Mouse (Mus musculus): Measurements from ENCODE around the gene Ranbp10. TPM values are rescaled to one million over a fixed set of nuclear protein-coding genes. Genes with fewer than 3 reads are reported as not detected.
"Not testable (repeated sequence)": the region's sequence is repeated elsewhere in the genome, so short reads cannot be mapped to it uniquely, and the experiment has no call there.

The Ranbp10 gene
- total and polyA plus RNA-seq, 2 experiments: 19.7 to 37.1 TPM

- no peak for DNase-seq (ENCODE audit: extremely low read depth, low read depth, low spot score)
- H3K27ac ChIP-seq (replicated peaks; ENCODE audit: insufficient read depth, low read depth, low read length): no peak overlapping the region
- H3K79me2 ChIP-seq (ENCODE audit: control insufficient read depth, insufficient read depth, low read length): no peaks in the 10 kb centered on the region
- H3K4me3 ChIP-seq (ENCODE audit: insufficient read depth, low read depth, low read length): no peak overlapping the region
- H3K36me3 ChIP-seq (ENCODE audit: control insufficient read depth, insufficient read depth, low read length): no peaks in the 10 kb centered on the region
- peaks cover 3% of the 10 kb centered on the region; the same call in 1 of the 2 replicates for H3K4me1 ChIP-seq (ENCODE audit: control insufficient read depth, insufficient read depth, low read length)
- no peak for TF ChIP-seq POLR2A (IDR thresholded peaks at IDR 0.05; ENCODE audit: extremely low read depth, insufficient read depth, low read length)
- TF ChIP-seq CTCF (IDR thresholded peaks at IDR 0.05; ENCODE audit: low read depth, low read length): no peak
- H3K27me3 ChIP-seq (ENCODE audit: control insufficient read depth, insufficient read depth, low read length): no peaks in the 10 kb centered on the region
- 90% methylated on average over 11 of the region's 11 CpGs for WGBS
- no peak overlapping the region for H3K9ac ChIP-seq (ENCODE audit: low read depth, low read length)
These were observed 19.5 kb upstream of the Ranbp10 start for GRCm38 (mm10) chr8:105846678-105847077.

GRCm38 (mm10) chr8:105839209-105839608 lies 12.1 kb upstream of the Ranbp10 start:
- Histone ChIP-seq H3K27ac (replicated peaks; ENCODE audit: insufficient read depth, low read depth, low read length) (no peak overlapping the region), H3K79me2 (ENCODE audit: control insufficient read depth, insufficient read depth, low read length) (no peaks in the 10 kb centered on the region), H3K4me1 (ENCODE audit: control insufficient read depth, insufficient read depth, low read length) (no peaks in the 10 kb centered on the region), H3K36me3 (ENCODE audit: control insufficient read depth, insufficient read depth, low read length) (no peaks in the 10 kb centered on the region), H3K27me3 (ENCODE audit: control insufficient read depth, insufficient read depth, low read length) (no peaks in the 10 kb centered on the region), H3K9ac (ENCODE audit: low read depth, low read length) (no peak overlapping the region), H3K4me3 (ENCODE audit: insufficient read depth, low read depth, low read length) (no peak overlapping the region)
- TF ChIP-seq POLR2A (IDR thresholded peaks at IDR 0.05; ENCODE audit: extremely low read depth, insufficient read depth, low read length) (no peak), CTCF (IDR thresholded peaks at IDR 0.05; ENCODE audit: low read depth, low read length) (no peak)
- no peak for DNase-seq (ENCODE audit: extremely low read depth, low read depth, low spot score)
- WGBS: 89% methylated on average over 5 of the region's 5 CpGs

- Histone ChIP-seq H3K4me1 (ENCODE audit: control insufficient read depth, insufficient read depth, low read length) (no peaks in the 10 kb centered on the region), H3K79me2 (ENCODE audit: control insufficient read depth, insufficient read depth, low read length) (no peaks in the 10 kb centered on the region), H3K27ac (replicated peaks; ENCODE audit: insufficient read depth, low read depth, low read length) (no peak overlapping the region), H3K4me3 (ENCODE audit: insufficient read depth, low read depth, low read length) (no peak overlapping the region), H3K36me3 (ENCODE audit: control insufficient read depth, insufficient read depth, low read length) (no peaks in the 10 kb centered on the region), H3K9ac (ENCODE audit: low read depth, low read length) (no peak overlapping the region), H3K27me3 (ENCODE audit: control insufficient read depth, insufficient read depth, low read length) (no peaks in the 10 kb centered on the region)
- DNase-seq (ENCODE audit: extremely low read depth, low read depth, low spot score): no peak
- TF ChIP-seq CTCF (IDR thresholded peaks at IDR 0.05; ENCODE audit: low read depth, low read length) (no peak), POLR2A (IDR thresholded peaks at IDR 0.05; ENCODE audit: extremely low read depth, insufficient read depth, low read length) (no peak)
- 91% methylated on average over 6 of the region's 6 CpGs for WGBS
These were observed 9.8 kb upstream of the Ranbp10 start for GRCm38 (mm10) chr8:105836991-105837390.

- H3K4me3 ChIP-seq (ENCODE audit: insufficient read depth, low read depth, low read length): no peak overlapping the region
- no peaks in the 10 kb centered on the region for H3K27me3 ChIP-seq (ENCODE audit: control insufficient read depth, insufficient read depth, low read length)
- peak; percentile 64 for DNase-seq (ENCODE audit: extremely low read depth, low read depth, low spot score)
- H3K9ac ChIP-seq (ENCODE audit: low read depth, low read length): no peak overlapping the region
- H3K79me2 ChIP-seq (ENCODE audit: control insufficient read depth, insufficient read depth, low read length): no peaks in the 10 kb centered on the region
- WGBS: 23% methylated on average over 11 of the region's 11 CpGs
- H3K36me3 ChIP-seq (ENCODE audit: control insufficient read depth, insufficient read depth, low read length): no peaks in the 10 kb centered on the region
- H3K27ac ChIP-seq (replicated peaks; ENCODE audit: insufficient read depth, low read depth, low read length): no peak overlapping the region
- H3K4me1 ChIP-seq (ENCODE audit: control insufficient read depth, insufficient read depth, low read length): no peaks in the 10 kb centered on the region
- TF ChIP-seq POLR2A (IDR thresholded peaks at IDR 0.05; ENCODE audit: extremely low read depth, insufficient read depth, low read length): no peak
- TF ChIP-seq CTCF (IDR thresholded peaks at IDR 0.05; ENCODE audit: low read depth, low read length): peak; percentile 80
These were observed 8.2 kb upstream of the Ranbp10 start for GRCm38 (mm10) chr8:105835318-105835717.

- H3K9ac ChIP-seq (ENCODE audit: low read depth, low read length); H3K36me3 ChIP-seq (ENCODE audit: control insufficient read depth, insufficient read depth, low read length); H3K4me1 ChIP-seq (ENCODE audit: control insufficient read depth, insufficient read depth, low read length); H3K27me3 ChIP-seq (ENCODE audit: control insufficient read depth, insufficient read depth, low read length); H3K27ac ChIP-seq (replicated peaks; ENCODE audit: insufficient read depth, low read depth, low read length); DNase-seq (ENCODE audit: extremely low read depth, low read depth, low spot score); H3K79me2 ChIP-seq (ENCODE audit: control insufficient read depth, insufficient read depth, low read length); H3K4me3 ChIP-seq (ENCODE audit: insufficient read depth, low read depth, low read length): not testable (repeated sequence)
- 91% methylated on average over 2 of the region's 2 CpGs for WGBS
These were observed 6.6 kb upstream of the Ranbp10 start for GRCm38 (mm10) chr8:105833740-105834139.

GRCm38 (mm10) chr8:105826379-105826778 lies 771 bp downstream of the Ranbp10 start:
- no peak for TF ChIP-seq CTCF (IDR thresholded peaks at IDR 0.05; ENCODE audit: low read depth, low read length)
- TF ChIP-seq POLR2A (IDR thresholded peaks at IDR 0.05; ENCODE audit: extremely low read depth, insufficient read depth, low read length): no peak
- WGBS: 0% methylated on average over 4 of the region's 4 CpGs
- Histone ChIP-seq H3K79me2 (ENCODE audit: control insufficient read depth, insufficient read depth, low read length) (peaks cover 38% of the 10 kb centered on the region), H3K27ac (replicated peaks; ENCODE audit: insufficient read depth, low read depth, low read length) (peak overlapping the region; percentile 80), H3K9ac (ENCODE audit: low read depth, low read length) (peak overlapping the region; percentile 86), H3K4me1 (ENCODE audit: control insufficient read depth, insufficient read depth, low read length) (peaks cover 16% of the 10 kb centered on the region), H3K27me3 (ENCODE audit: control insufficient read depth, insufficient read depth, low read length) (no peaks in the 10 kb centered on the region), H3K4me3 (ENCODE audit: insufficient read depth, low read depth, low read length) (peak overlapping the region; percentile 81), H3K36me3 (ENCODE audit: control insufficient read depth, insufficient read depth, low read length) (peaks cover 22% of the 10 kb centered on the region)
- DNase-seq (ENCODE audit: extremely low read depth, low read depth, low spot score): no peak
